Mouse (Mus musculus) testis, adult 10 weeks (tissue): Measurements from ENCODE around the gene Samd11. TPM values are rescaled to one million over a fixed set of nuclear protein-coding genes. Genes with fewer than 3 reads are reported as not detected.

Experiments
- polyA plus RNA-seq: library from polyadenylated mRNA; stranded (reverse); fragments of 350-450 nt; fragmentation: Illumina TruSeq; extraction: RNeasy Lipid Tissue Mini Kit (QIAGEN cat#74804); gene quantifications from one replicate; pipeline ENCODE4 v1.2.3, GENCODE M21; 2014; ENCODE audit warnings: low read depth, low replicate concordance

The Samd11 gene
- 0.17 TPM for polyA plus RNA-seq

GRCm38 (mm10) chr4:156255078-156255839 lies at the start of gene Samd11:
Gene Samd11, minus strand, starts transcription at chr4:156255657.

DNA sequence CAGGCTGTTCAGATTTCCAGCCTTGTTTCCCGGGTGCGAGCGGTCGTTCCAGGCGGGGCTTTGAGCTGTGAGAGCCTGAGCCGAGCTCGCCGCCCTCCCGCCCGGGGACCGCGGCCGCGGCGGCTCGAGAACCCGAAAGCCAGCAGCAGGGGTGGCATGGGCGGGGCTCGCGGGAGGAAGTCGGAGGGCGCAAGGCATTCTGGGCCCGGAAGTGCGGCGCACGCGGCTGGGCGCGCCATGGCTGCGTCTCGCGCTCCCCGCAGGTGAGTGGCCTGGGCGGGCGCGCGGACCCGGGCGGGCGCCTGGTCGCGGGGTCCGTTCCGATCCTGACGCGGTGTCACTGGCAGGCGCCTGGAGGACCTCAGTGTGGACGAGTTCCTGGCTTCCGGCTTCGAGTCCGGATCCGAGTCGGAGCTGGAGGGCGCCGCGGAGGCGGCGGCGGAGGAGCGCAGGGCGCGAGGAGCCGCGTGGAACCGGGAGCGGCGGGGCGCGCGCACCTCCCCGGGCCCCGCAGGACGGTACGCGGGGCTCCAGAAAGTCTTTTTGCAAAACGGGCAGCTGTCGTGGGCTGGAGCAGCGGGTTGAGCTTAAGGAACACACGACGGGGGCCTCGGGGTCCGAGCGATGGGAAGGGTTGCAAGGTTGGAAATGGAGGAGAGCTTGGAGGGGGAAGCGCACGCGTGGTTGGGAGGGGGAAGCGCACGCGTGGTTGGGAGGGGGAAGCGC lies 19.5 kb downstream of the Samd11 start, which contains the start of gene Noc2l:
TSS of gene Noc2l (plus strand) at position 203 of the 726 bp plus-strand sequence.

GRCm38 (mm10) chr4:156234701-156235213 lies 20.7 kb downstream of the Samd11 start, which contains the start of gene Plekhn1:
Gene Plekhn1, minus strand, starts transcription at chr4:156234857.

DNA sequence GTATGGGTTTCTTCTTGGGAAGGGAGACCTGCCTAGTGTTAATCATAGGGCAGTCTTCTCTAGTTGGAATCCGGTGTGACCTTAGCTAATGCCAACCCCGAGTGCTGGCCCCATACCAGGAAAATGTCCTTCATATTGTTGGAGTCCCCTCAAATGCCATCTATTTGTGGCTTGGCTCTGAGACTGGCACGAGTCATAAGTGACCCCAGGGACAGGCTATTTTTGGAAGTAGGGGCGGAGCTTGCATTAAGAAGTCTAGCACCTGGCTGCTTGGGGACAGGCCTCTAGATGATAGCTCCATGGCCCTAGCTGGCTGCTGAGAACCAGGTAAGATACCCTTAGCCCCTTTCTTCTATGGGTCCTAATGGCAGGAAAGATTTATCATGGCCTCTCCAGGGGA lies 39.8 kb downstream of the Samd11 start, which contains the start of gene Perm1:
TSS of gene Perm1 (plus strand) at position 220 of the 400 bp plus-strand sequence.

GRCm38 (mm10) chr4:156203001-156203412 lies 52.5 kb downstream of the Samd11 start, which contains the start of gene AW011738:
Gene AW011738, plus strand, starts transcription at chr4:156203304.

DNA sequence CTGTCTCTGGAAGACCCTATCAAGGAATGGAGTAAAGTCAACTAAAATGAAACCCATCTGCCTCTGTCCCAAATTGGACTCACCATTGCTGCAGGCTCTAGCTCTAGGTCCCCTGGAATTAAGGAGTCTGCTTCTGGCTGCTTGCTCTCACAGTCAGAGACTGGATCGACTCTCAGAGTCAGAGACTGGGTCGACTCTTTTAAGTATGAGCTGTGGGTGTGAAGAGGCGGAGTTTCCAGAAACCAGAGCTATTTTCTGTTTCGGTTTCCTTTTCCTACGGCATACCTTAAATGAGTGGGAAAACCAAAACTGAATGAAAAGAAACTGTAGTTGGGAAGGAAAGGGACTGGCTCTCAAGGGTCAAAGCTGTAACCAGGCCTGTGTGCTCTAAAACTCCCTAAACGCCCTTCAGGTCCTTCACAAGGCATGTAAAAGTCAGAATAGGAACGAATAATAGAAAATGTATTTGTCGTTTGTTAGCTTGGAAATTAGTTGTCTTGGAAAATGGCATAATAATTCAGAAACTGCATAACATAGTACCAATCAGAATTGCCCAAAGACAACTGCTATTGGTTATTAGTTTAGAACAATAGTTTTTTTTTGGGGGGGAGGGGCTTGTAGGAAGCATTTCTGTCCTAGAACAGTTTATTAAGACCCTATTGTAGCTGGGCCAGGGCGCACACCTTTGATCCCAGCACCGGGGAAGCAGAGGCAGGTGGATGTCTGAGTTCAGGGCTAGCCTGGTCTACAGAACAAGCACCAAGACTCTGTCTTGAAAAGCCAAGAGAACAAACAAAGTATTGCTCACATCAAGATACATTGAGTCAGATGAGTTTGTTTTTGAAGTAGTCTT lies 54.6 kb downstream of the Samd11 start, which contains the start of gene Isg15:
TSS of gene Isg15 (minus strand) at position 196 of the 853 bp plus-strand sequence.

GRCm38 (mm10) chr4:156197131-156197828 lies 58.2 kb downstream of the Samd11 start, which contains the start of gene Agrn:
Gene Agrn, minus strand, starts transcription at chr4:156197488.

Other genes with a start within 250 kb of the Samd11 start
- not detected for gene Tnfrsf4, start 241.8 kb downstream of the Samd11 start, polyA plus RNA-seq
- gene Tnfrsf18, start 229.5 kb downstream of the Samd11 start, polyA plus RNA-seq, result not detected
- 25.6 TPM for gene Ttll10, start 196.2 kb downstream of the Samd11 start, polyA plus RNA-seq
- 17.1 TPM for gene 9430015G10Rik, start 145.7 kb downstream of the Samd11 start, polyA plus RNA-seq
- not detected for gene Rnf223, start 125.1 kb downstream of the Samd11 start, polyA plus RNA-seq
- gene Agrn, start 58.2 kb downstream of the Samd11 start, polyA plus RNA-seq, result 1.8 TPM
- gene Isg15, start 54.8 kb downstream of the Samd11 start, polyA plus RNA-seq, result not detected
- gene AW011738, start 52.4 kb downstream of the Samd11 start, polyA plus RNA-seq, result 0.14 TPM
- not detected for gene Perm1, start 39.8 kb downstream of the Samd11 start, polyA plus RNA-seq
- 2.6 TPM for gene Plekhn1, start 20.8 kb downstream of the Samd11 start, polyA plus RNA-seq
- 2.2 TPM for gene Noc2l, start 19.6 kb downstream of the Samd11 start, polyA plus RNA-seq
- gene Vmn2r-ps159, start 75.4 kb upstream of the Samd11 start, polyA plus RNA-seq, result 0.77 TPM